Mouse (Mus musculus) telencephalon, adult 2 months (tissue): ENCODE results near the gene Nell1.

Experiments used
- DNase-seq: peaks from one replicate; pipeline ENCODE4 v3.0.0-alpha.2; 2011; ENCODE audit warnings: low read depth, low spot score

Nell1 gene

GRCm38 (mm10) chr7:50543373-50543772 is 568.7 kb downstream of the Nell1 start:
- no peak for DNase-seq

GRCm38 (mm10) chr7:50549572-50549971 is 574.9 kb downstream of the Nell1 start:
- DNase-seq, result no peak

- DNase-seq, result peak; percentile 56
Measured at GRCm38 (mm10) chr7:50551426-50551825, 576.8 kb downstream of the Nell1 start.

GRCm38 (mm10) chr7:50562708-50563107 is 588.0 kb downstream of the Nell1 start:
- no peak for DNase-seq

GRCm38 (mm10) chr7:50573841-50574240 is 599.2 kb downstream of the Nell1 start:
- DNase-seq, result no peak

- no peak for DNase-seq
Measured at GRCm38 (mm10) chr7:50588642-50589424, 614.2 kb downstream of the Nell1 start.

- DNase-seq, result no peak
Measured at GRCm38 (mm10) chr7:50598890-50599289, 624.2 kb downstream of the Nell1 start, which contains the start of gene 4933405O20Rik. TSS of gene 4933405O20Rik (plus strand) at chr7:50599190.

- DNase-seq, result peak; percentile 52
Measured at GRCm38 (mm10) chr7:50614101-50614500, 639.4 kb downstream of the Nell1 start.

- no peak for DNase-seq
Measured at GRCm38 (mm10) chr7:50629186-50629585, 654.5 kb downstream of the Nell1 start.

GRCm38 (mm10) chr7:50633147-50633546 is 658.5 kb downstream of the Nell1 start:
- no peak for DNase-seq

- DNase-seq, result no peak
Measured at GRCm38 (mm10) chr7:50672266-50672665, 697.6 kb downstream of the Nell1 start.

- peak; percentile 19 for DNase-seq
Measured at GRCm38 (mm10) chr7:50675444-50675843, 700.8 kb downstream of the Nell1 start.

GRCm38 (mm10) chr7:50677511-50677910 is 702.8 kb downstream of the Nell1 start:
- DNase-seq, result no peak

GRCm38 (mm10) chr7:50686337-50686736 is 711.7 kb downstream of the Nell1 start:
- DNase-seq, result no peak

- DNase-seq, result no peak
Measured at GRCm38 (mm10) chr7:50725166-50725565, 750.5 kb downstream of the Nell1 start.

- no peak for DNase-seq
Measured at GRCm38 (mm10) chr7:50730951-50731350, 756.3 kb downstream of the Nell1 start.

GRCm38 (mm10) chr7:50755516-50755915 is 780.9 kb downstream of the Nell1 start:
- DNase-seq, result no peak

GRCm38 (mm10) chr7:50756409-50756808 is 781.7 kb downstream of the Nell1 start:
- no peak for DNase-seq

- DNase-seq, result peak; percentile 52
Measured at GRCm38 (mm10) chr7:50773516-50773915, 798.9 kb downstream of the Nell1 start.

- DNase-seq, result no peak
Measured at GRCm38 (mm10) chr7:50781105-50781504, 806.4 kb downstream of the Nell1 start.

GRCm38 (mm10) chr7:50783652-50784051 is 809.0 kb downstream of the Nell1 start:
- no peak for DNase-seq

GRCm38 (mm10) chr7:50826180-50826579 is 851.5 kb downstream of the Nell1 start:
- no peak for DNase-seq

GRCm38 (mm10) chr7:50832799-50833198 is 858.1 kb downstream of the Nell1 start:
- no peak for DNase-seq

GRCm38 (mm10) chr7:50842646-50843045 is 868.0 kb downstream of the Nell1 start:
- DNase-seq, result no peak
